Mouse (Mus musculus) granulocyte monocyte progenitor cell, adult 5-6 weeks (primary cell): ENCODE measurements around the gene Ywhab. TPM values are rescaled to one million over a fixed set of nuclear protein-coding genes. Genes with fewer than 3 reads are reported as not detected.

Experiments used
- ATAC-seq: replicated peaks from 2 replicates; pipeline ENCODE4 v1.8.0; 2016; ENCODE audit warnings: mild to moderate bottlenecking, moderate TSS enrichment, inconsistent platforms; ENCODE audit not compliant: poor library complexity, severe bottlenecking
- total RNA-seq, 2 experiments: library from RNA; stranded (forward) in 1 of 2; stranded (reverse) in 1 of 2; fragments of 200-712, 200-1000 nt in 1 of 2; fragments of >200 nt in 1 of 2; fragmentation: Nextera tagmentation in 1 of 2; gene quantifications; 2 replicates each; pipeline ENCODE4 v1.2.3; 2014 to 2017

Ywhab gene
- total RNA-seq, 2 experiments from 2014 or later: 69.6 to 125 TPM

DNA sequence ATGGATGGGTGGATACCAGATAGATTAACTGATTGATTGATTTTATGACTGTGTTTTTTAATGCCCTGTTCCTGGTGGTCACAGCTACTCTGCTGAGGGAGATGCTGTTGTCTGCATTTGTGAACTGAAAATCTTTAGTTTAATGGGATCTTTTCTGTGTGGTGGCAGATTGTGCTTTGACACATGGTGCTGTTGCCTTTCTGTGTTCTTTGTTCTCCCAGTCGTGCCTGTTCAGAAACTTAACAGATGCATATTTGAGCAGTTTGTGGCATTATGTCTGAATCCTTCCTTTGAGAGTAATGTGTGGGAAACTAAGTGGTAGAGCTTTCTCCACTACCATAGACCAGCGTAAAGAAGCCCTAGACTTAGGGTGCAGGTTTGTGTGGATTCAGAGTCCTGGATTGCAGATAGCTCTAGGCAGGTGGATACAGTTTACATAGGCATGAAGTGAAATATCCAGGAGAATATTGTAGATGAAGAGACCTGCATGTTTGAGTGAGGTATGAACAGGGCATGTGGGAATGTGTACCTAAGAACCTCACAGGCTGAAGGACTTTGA is 13.3 kb downstream of the Ywhab start:
- no peak for ATAC-seq

DNA sequence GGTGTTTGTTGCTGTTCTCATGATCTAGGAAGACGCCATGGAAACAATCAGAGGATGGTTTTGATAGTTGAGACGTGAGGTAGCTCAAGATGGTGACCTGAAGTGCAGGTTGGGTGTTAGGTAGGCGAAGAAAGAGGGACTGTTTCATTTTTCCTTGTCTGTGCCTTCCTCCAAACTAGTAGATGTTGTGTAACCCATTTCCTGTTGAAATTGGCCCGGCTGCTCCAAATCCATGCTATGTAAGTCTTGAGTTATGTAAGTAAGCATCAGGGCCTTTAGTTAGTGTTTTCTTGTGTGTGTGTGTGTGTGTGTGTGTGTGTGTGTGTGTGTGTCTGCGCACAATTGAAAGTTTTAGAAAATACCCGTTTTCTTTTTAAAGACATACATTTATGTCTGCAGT is 14.5 kb downstream of the Ywhab start:
- peak; percentile 55 for ATAC-seq

DNA sequence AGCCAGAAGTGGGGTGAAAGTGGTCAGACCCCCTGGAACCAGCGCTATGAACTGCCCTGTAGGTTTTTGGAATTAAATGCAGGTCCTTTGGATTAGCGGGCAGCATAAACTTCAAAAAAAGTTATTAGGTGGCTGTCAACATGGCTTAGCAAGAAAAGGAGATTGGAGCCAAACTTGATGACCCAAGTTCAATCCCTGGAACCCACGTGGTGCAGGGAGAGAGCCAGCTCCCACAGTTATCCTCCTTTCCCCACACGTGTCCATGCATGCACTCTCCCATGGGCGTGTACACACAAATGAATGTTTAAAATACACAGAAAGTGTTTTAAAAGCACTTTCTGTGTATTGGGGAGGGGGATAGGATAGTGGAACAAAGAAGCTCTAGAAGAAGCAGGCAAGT is 15.7 kb downstream of the Ywhab start:
- no peak for ATAC-seq

DNA sequence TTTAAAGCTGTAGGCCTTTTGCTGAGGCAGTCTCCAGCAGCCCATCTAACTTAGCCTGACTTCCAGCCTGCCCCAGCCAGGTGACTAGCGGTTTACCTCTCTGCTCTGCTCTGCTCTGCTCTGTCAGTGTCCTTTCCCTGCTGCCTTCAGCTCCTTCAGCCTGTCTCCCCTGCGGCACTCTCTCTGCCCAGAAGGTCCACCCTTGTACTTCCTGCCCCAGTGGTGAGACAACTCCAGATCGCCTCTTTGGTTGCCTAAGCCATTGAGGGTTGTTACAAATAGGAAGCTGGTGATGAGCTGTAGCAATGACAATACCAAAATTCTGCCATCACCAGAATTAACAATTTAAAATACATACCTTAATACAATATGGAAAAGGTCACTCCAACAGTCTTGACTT is 16.2 kb downstream of the Ywhab start:
- peak; percentile 70 for ATAC-seq

DNA sequence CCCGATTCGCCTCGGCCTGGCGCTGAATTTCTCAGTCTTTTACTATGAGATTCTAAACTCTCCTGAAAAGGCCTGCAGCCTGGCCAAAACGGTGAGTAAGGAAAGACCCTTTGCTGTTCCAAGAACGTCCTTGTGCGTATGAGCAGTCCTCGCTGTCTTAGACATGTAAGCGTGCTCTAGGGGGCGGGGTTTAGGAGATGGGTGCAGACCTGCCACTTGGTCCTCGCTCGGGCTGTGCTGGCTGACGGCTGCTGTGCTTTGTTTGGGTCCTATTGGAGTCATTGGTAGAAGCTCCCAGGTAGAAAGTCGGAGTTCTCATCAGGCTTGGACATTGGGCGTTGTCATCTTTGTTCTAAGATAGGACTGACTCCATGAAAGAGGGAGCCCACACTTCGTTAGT is 20.5 kb downstream of the Ywhab start:
- no peak for ATAC-seq

DNA sequence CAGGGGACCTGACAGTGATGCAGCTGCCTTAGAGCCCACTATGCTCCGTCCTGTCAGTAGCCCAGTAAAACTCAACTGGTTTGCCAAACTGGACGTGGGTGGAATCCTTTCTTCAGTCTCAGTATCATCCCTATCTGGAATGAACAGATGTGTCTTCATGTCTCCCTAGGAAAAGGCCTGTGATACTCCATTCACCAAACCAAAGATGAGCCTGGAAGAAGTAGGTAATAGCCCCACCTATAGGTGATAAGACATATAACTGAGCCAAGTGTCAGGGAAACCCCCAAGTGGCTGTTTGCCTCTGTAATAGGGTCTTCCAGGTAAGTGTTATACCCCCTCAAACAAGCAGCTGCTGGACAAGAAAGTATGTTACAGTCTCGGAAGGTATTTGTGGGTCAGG is 24.1 kb downstream of the Ywhab start:
- peak; percentile 32; the same call in 1 of the 2 replicates for ATAC-seq

DNA sequence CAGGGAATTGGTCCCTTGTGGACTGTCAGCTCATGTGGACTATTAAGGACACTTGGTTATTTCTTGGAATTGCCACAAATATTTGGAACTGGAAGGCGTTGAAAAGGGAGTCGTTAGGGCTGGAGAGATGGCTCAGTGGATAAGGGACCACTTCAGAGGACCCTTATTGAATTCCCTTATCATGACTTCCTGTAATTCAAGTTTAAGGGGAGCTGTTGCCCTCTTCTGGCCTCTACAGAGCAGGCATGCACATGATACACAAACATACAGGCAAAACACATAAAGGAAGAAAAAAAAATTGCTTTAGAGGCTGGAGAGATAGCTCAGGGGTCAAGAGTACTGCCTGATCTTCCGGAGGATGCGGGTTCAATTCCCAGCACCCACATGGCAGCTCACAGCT is 25.2 kb downstream of the Ywhab start:
- no peak for ATAC-seq

DNA sequence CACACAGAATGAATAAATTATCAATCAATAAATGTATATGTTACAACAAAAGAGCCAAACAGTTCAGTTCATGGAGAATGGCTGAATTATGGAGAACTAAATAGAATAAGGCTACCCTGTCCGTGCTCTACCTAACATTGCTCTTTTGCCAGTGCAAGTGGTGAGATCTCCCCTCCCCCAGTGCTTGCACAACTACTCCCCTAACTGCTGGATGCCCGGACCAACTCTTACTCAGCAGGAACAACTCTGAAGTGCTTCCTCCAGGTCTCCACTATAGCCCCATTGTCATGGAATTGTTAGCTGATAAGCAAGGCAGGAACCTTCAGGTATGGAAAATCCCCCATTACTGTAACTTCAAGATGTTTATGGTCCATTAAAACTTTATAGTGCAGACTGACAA is 27.3 kb downstream of the Ywhab start:
- peak; percentile 74; the same call in 1 of the 2 replicates for ATAC-seq

DNA sequence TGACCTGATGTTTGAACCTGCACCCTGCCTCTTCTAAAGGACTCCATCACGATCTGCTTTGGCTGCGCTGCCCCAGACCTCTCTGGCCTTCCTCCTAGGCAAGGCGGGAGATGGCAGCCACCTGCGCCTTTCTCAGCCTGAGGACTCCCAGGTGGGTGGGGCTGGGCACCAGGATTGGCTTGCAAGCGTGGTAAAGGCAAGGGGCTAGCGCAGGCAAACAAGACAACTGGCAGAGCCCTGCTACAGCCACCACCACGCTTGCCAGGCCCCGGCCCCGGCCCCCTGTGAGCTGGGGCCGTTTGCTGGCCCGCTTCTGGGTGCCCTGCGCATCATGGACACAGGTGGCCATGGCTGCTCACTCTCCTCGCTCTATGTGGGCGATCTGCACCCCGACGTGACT is 30.4 kb downstream of the Ywhab start, which contains the start of gene Pabpc1l:
Gene Pabpc1l (plus strand): TSS at position 301 of the 400 bp plus-strand sequence.
- ATAC-seq: no peak

DNA sequence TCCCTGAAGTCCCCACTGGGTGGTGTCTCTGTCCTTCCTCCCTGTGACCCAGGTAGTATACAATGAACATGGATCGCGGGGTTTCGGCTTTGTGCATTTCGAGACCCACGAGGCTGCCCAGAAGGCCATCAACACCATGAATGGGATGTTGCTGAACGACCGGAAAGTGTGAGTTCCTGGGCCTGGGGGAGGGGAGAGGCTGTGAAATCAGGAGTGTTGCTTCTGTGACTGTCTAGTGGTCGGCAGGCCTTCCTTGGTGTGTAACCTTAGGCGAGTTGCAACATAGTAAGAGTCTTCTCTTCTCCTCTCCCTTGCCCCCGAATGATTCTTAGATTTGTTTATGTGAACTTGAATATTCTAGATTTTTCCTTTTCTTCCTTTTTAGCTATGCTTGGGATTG is 36.4 kb downstream of the Ywhab start:
- peak; percentile 79 for ATAC-seq

DNA sequence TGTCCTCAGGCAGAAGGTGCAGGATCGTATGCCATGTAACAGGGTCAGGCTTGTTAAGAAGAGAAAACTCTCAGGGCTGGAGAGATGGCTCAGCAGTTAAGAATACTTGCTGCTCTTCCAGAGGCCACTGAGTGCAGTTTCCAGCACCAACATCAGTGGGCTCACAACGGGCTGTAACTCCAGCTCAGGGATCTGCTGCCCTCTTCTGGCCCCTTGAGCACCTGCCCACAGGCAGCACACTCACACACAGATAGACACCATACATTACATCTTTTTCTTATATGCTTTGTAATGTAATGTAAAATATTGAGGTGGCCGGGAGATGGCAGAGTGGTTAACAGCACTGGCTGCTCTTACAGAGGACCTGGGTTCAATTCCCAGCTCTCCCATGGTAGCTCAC is 38.2 kb downstream of the Ywhab start:
- ATAC-seq: no peak

DNA sequence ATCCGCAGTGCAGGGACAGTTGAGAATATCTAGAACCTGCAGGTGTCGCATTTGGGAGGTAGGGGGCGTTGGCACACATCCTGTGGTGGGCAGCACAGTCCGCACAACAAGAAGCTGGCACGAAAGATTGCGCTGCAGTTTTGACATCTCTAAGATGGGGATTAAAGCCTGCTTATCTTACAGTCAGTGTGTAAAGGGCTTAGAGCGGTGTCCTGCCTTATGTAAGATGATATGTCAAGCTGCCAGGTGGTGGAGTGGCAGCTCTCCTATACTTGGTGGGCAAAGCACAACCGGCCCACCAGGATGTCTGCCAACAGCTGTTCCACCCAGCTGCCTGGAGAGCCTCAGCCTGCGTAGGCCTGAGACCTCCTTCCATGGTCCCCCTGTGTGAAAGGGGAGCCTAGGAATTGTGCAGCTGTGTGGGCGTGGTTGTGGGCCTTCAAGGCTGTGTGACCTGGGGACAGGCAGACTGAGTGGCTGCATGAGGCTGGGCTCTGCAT is 41.8 kb downstream of the Ywhab start:
- ATAC-seq: peak; percentile 51

DNA sequence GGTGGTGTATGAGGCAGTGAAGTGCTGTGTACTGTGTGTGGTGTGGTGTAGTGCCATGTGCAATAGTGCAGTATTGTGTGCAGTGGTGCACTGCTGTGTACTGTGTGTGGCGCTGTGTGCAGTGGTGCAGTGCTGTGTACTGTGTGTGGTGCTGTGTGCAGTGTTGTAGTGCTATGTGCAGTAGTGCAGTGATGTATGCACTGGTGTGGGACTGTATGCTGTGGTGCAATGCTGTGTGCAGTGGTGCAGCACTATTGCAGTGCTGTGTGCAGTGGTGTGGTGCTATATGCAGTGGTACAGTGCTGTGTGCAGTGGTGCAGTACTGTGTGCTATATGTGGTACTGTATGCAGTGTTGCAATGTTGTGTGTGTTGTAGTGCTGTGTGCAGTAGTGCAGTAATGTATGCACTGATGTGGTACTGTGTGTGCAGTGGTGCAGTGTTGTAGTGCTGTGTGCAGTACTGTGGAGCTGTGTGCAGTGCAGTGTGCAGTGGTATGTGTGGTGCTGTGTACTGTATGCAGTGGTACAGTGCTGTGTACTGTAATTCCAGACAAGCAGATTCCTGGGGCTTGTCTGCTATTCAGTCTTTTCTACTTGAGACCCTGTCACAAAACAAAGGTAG is 43.8 kb downstream of the Ywhab start:
- no peak for ATAC-seq

DNA sequence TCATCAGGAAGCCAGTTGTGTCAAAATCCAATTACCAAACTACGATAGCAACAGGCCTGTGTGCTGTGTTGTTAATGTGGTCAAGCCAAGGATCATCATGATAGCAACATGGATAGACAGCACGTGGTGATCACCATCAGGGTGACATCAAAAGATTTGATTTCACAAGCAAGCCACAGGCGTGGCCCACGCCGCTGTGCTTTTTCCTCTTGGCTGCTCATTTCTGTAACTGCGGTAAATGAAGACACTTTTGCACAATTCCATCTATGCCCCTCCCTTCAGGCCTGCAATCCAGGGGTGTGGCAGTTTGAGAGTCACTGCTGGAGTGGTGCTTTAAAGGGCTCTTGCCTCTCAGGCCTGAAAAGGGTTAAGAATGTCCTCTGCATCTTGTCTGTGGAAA is 46.2 kb downstream of the Ywhab start:
- peak; percentile 90 for ATAC-seq

DNA sequence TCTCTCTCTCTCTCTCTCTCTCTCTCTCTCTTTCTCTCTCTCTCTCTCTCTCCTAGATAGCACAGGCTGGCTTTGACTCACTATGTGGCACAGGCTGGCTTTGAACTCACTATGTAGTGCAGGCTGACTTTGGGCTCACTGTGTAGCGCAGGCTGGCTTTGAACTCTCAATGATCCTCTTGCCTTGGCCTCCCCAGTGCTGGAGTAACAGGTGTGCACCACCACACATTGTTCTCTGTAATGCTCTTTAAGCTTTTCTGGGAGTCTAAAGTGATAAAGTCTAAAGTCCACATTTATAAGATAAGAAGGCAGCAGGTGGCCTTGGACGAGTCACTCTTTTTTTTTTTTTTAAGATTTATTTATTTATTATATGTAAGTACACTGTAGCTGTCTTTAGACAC is 46.8 kb downstream of the Ywhab start:
- no peak for ATAC-seq

DNA sequence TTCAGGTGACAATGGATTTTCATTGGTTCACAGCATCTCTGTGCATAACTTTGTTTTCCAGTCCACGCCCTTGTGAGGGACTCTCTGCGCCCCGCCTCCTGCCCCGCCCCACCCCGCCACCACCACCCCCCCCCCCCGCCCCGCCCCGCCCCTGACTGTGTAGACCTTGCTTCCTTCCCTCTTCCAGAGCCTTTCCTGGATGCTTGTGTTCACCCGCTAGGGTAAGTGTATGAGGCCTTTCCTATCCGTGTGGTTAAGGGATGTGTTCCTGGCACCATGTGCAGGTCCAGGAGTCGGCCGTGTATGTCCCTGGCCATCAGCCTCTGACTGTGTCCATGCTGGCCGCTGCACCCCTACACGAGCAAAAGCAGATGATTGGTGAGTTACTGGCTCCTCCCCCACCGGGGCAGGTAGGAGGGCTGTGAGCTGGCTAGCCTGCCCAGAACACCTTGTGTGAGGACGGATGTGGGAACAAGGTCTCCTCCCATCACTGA is 52.5 kb downstream of the Ywhab start:
- peak; percentile 90 for ATAC-seq

DNA sequence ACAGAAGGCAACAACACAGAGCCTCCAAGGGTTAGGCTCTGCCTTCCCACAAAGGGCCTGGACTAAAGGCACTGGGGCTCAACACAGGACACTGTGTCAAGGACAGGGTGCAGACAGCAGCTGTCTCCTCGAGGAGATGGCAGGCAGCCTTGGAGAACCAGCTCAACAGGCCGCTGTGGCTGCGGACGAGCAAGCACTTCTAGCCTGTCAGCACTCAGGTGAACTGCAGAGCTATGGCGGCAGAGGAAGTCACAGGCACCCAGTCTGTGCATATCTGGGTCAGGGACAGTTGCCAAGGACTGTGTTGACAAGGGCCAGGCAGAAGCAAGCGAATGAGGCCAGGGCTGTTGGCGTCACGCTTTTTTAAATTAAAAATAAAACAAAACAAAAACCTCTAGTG is 59.0 kb downstream of the Ywhab start:
- no peak for ATAC-seq

DNA sequence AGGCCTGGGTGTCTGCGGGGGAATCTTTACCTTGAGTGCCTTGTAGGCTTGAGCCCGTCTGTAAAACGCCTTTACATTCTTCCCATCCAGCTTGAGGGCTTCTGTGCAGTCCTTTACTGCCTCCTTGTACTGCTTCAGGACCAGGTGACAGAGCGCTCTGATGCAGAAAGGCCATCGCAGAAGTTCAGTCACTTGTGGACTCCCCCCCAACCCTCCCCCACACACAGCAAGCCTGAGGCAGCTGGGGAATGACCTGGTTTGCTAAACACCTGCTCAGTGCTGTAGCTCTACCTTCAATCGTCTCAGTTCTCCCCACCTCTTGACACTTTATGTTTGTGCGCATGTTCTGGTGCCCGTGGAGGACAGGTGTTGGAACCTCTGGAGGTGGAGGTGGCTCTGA is 59.9 kb downstream of the Ywhab start:
- no peak for ATAC-seq

DNA sequence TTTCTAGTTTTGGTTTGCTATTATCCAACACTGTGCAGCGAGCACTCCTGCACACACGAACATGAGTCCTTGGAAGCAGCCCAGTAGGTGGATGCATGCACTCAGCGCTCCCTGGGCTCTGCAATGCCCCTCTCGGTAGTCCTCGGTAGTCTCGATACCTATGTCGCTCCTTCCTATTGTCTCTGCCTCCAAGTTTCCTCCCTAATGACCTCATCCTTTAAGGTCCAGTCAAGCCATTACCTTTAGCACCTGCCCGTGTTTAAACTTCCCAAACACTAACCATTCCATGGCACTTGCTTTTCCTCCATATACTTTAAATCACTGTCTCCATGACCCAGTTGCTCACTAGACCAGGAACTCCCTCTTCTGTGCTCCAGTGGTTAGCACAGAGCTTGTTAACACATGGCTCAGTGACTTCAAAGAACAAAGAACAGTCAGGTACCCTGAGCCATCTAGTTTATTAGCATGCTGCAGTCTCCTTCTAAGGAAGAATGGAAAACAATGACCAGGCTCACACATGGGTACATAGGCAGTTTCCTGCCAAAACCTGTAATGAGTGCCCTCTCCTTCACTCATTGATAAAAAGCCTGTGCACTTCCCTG is 65.0 kb downstream of the Ywhab start:
- no peak for ATAC-seq
